Mouse (Mus musculus): ENCODE measurements at regions not wholly inside any gene's neighbourhood (a gene's known extent, or its start where the extent isn't known, plus 50 kb on each side); places are given as distances from the start of the nearest gene placed in this dataset.

GRCm38 (mm10) chr9:24922051-24922860 is 148.2 kb upstream of the Tbx20 start:
- Histone ChIP-seq H3K9ac (ENCODE audit: low read depth, low read length) (no peak overlapping the region), H3K27ac (no peak overlapping the region), H3K79me2 (replicated peaks; ENCODE audit: control insufficient read depth, insufficient read depth, low read length) (no peaks in the 10 kb centered on the region), H3K36me3 (ENCODE audit: control insufficient read depth, insufficient read depth, low read length) (no peaks in the 10 kb centered on the region), H3K4me1 (ENCODE audit: control insufficient read depth, insufficient read depth, low read length) (no peaks in the 10 kb centered on the region; the same call in 1 of the 2 replicates), H3K4me3 (no peak overlapping the region), H3K27me3 (ENCODE audit: control insufficient read depth, insufficient read depth, low read length) (no peaks in the 10 kb centered on the region)
- 67% methylated on average over 4 of the region's 4 CpGs for WGBS
- TF ChIP-seq EP300 (IDR thresholded peaks at IDR 0.05; ENCODE audit: insufficient read depth, low read depth, low read length) (no peak), CTCF (IDR thresholded peaks at IDR 0.05) (no peak), POLR2A (IDR thresholded peaks at IDR 0.05; ENCODE audit: insufficient read depth, low read depth, low read length) (no peak)
- no peak for DNase-seq
- intact Hi-C loops (cut with DNase I): no loop called here

GRCm38 (mm10) chr9:24923514-24923913 is 149.4 kb upstream of the Tbx20 start:
- 94% methylated on average over 5 of the region's 5 CpGs for WGBS
- intact Hi-C loops (cut with DNase I): no loop called here
- H3K79me2 ChIP-seq (replicated peaks; ENCODE audit: control insufficient read depth, insufficient read depth, low read length): no peaks in the 10 kb centered on the region

GRCm38 (mm10) chr9:24937731-24938130 is 151.5 kb upstream of the Gm10181 start:
- 0 out of 2 replicates have a peak, but pooled peaks have one; percentile 45 for TF ChIP-seq EP300 (IDR thresholded peaks at IDR 0.05; ENCODE audit: insufficient read depth, low read depth, low read length)
- TF ChIP-seq POLR2A (IDR thresholded peaks at IDR 0.05; ENCODE audit: insufficient read depth, low read depth, low read length): no peak
- peak; percentile 80 for TF ChIP-seq CTCF (IDR thresholded peaks at IDR 0.05)
- peak; percentile 41 to 52 for DNase-seq

More at GRCm38 (mm10) chr9:24923514-24923913, 149.4 kb upstream of the Tbx20 start:
- Histone ChIP-seq H3K27me3 (ENCODE audit: control insufficient read depth, insufficient read depth, low read length) (no peaks in the 10 kb centered on the region), H3K36me3 (ENCODE audit: control insufficient read depth, insufficient read depth, low read length) (no peaks in the 10 kb centered on the region), H3K4me3 (no peak overlapping the region), H3K27ac (no peak overlapping the region), H3K4me1 (ENCODE audit: control insufficient read depth, insufficient read depth, low read length) (no peaks in the 10 kb centered on the region; the same call in 1 of the 2 replicates), H3K9ac (ENCODE audit: low read depth, low read length) (no peak overlapping the region)
- DNase-seq: no peak
- no peak for TF ChIP-seq EP300 (IDR thresholded peaks at IDR 0.05; ENCODE audit: insufficient read depth, low read depth, low read length)
- TF ChIP-seq CTCF (IDR thresholded peaks at IDR 0.05): no peak
- no peak for TF ChIP-seq POLR2A (IDR thresholded peaks at IDR 0.05; ENCODE audit: insufficient read depth, low read depth, low read length)

GRCm38 (mm10) chr9:24942943-24943342 is 146.3 kb upstream of the Gm10181 start:
- DNase-seq: no peak
- Histone ChIP-seq H3K79me2 (replicated peaks; ENCODE audit: control insufficient read depth, insufficient read depth, low read length) (no peaks in the 10 kb centered on the region), H3K27ac (no peak overlapping the region), H3K4me1 (ENCODE audit: control insufficient read depth, insufficient read depth, low read length) (peaks cover 2% of the 10 kb centered on the region; the same call in 1 of the 2 replicates), H3K4me3 (no peak overlapping the region), H3K9ac (ENCODE audit: low read depth, low read length) (no peak overlapping the region), H3K27me3 (ENCODE audit: control insufficient read depth, insufficient read depth, low read length) (no peaks in the 10 kb centered on the region), H3K36me3 (ENCODE audit: control insufficient read depth, insufficient read depth, low read length) (no peaks in the 10 kb centered on the region; the same call in 1 of the 2 replicates)
- TF ChIP-seq CTCF (IDR thresholded peaks at IDR 0.05) (no peak), EP300 (IDR thresholded peaks at IDR 0.05; ENCODE audit: insufficient read depth, low read depth, low read length) (no peak), POLR2A (IDR thresholded peaks at IDR 0.05; ENCODE audit: insufficient read depth, low read depth, low read length) (no peak)
- WGBS: 50% methylated on average over 5 of the region's 5 CpGs
- intact Hi-C loops (cut with DNase I): loop anchor here (10.0 kb wide), 1 partner anchor 238 kb away; no protein-coding TSS in a partner anchor

More at GRCm38 (mm10) chr9:24937731-24938130, 151.5 kb upstream of the Gm10181 start:
- 52% methylated on average over 3 of the region's 3 CpGs for WGBS
- Histone ChIP-seq H3K4me1 (ENCODE audit: control insufficient read depth, insufficient read depth, low read length) (no peaks in the 10 kb centered on the region), H3K36me3 (ENCODE audit: control insufficient read depth, insufficient read depth, low read length) (no peaks in the 10 kb centered on the region), H3K79me2 (replicated peaks; ENCODE audit: control insufficient read depth, insufficient read depth, low read length) (no peaks in the 10 kb centered on the region), H3K27me3 (ENCODE audit: control insufficient read depth, insufficient read depth, low read length) (no peaks in the 10 kb centered on the region), H3K27ac (no peak overlapping the region), H3K9ac (ENCODE audit: low read depth, low read length) (no peak overlapping the region), H3K4me3 (no peak overlapping the region)
- intact Hi-C loops (cut with DNase I): loop anchor here (2.0 to 5.0 kb wide), 4 partner anchors 35 to 165 kb away; no protein-coding TSS in a partner anchor

GRCm38 (mm10) chr9:24943830-24944229 is 145.4 kb upstream of the Gm10181 start:
- 11% methylated on average over 6 of the region's 6 CpGs for WGBS
- DNase-seq: no peak

GRCm38 (mm10) chr9:24952516-24952915 is 136.7 kb upstream of the Gm10181 start:
- Histone ChIP-seq H3K4me1 (ENCODE audit: control insufficient read depth, insufficient read depth, low read length) (0 out of 2 replicates have a peak, but pooled peaks cover 1% of the 10 kb centered on the region), H3K4me3 (no peak overlapping the region), H3K79me2 (replicated peaks; ENCODE audit: control insufficient read depth, insufficient read depth, low read length) (no peaks in the 10 kb centered on the region), H3K36me3 (ENCODE audit: control insufficient read depth, insufficient read depth, low read length) (no peaks in the 10 kb centered on the region), H3K27ac (no peak overlapping the region), H3K27me3 (ENCODE audit: control insufficient read depth, insufficient read depth, low read length) (no peaks in the 10 kb centered on the region; the same call in 1 of the 2 replicates), H3K9ac (ENCODE audit: low read depth, low read length) (no peak overlapping the region)
- no peak for DNase-seq
- TF ChIP-seq POLR2A (IDR thresholded peaks at IDR 0.05; ENCODE audit: insufficient read depth, low read depth, low read length) (no peak), CTCF (IDR thresholded peaks at IDR 0.05) (no peak), EP300 (IDR thresholded peaks at IDR 0.05; ENCODE audit: insufficient read depth, low read depth, low read length) (no peak)
- intact Hi-C loops (cut with DNase I): no loop called here
- 68% methylated on average over 23 of the region's 23 CpGs for WGBS

More at GRCm38 (mm10) chr9:24943830-24944229, 145.4 kb upstream of the Gm10181 start:
- Histone ChIP-seq H3K9ac (ENCODE audit: low read depth, low read length) (no peak overlapping the region), H3K27ac (no peak overlapping the region), H3K36me3 (ENCODE audit: control insufficient read depth, insufficient read depth, low read length) (no peaks in the 10 kb centered on the region; the same call in 1 of the 2 replicates), H3K4me3 (no peak overlapping the region), H3K27me3 (ENCODE audit: control insufficient read depth, insufficient read depth, low read length) (no peaks in the 10 kb centered on the region), H3K4me1 (ENCODE audit: control insufficient read depth, insufficient read depth, low read length) (peaks cover 2% of the 10 kb centered on the region; the same call in 1 of the 2 replicates), H3K79me2 (replicated peaks; ENCODE audit: control insufficient read depth, insufficient read depth, low read length) (no peaks in the 10 kb centered on the region)
- TF ChIP-seq CTCF (IDR thresholded peaks at IDR 0.05): no peak
- TF ChIP-seq POLR2A (IDR thresholded peaks at IDR 0.05; ENCODE audit: insufficient read depth, low read depth, low read length): no peak
- TF ChIP-seq EP300 (IDR thresholded peaks at IDR 0.05; ENCODE audit: insufficient read depth, low read depth, low read length): no peak
- intact Hi-C loops (cut with DNase I): loop anchor here (10.0 kb wide), 1 partner anchor 239 kb away; no protein-coding TSS in a partner anchor

Data from heart, adult 2 months (tissue).